Mouse (Mus musculus): ENCODE data around the gene Bet1l. TPM values are rescaled to one million over a fixed set of nuclear protein-coding genes. Genes with fewer than 3 reads are reported as not detected.

Bet1l gene
- polyA plus RNA-seq, 1 experiment: 19.9 TPM

GRCm38 (mm10) chr7:140844905-140845665 lies 12.3 kb downstream of the Bet1l start, which contains the start of gene Scgb1c1:
Gene Scgb1c1, plus strand, starts transcription at chr7:140845547.
- Histone ChIP-seq H3K79me3 (ENCODE audit: low read depth) (no peaks in the 10 kb centered on the region), H3K36me3 (ENCODE audit: control insufficient read depth, insufficient read depth) (no peaks in the 10 kb centered on the region), H3K27me3 (ENCODE audit: control insufficient read depth, insufficient read depth, insufficient read length) (peaks cover 12% of the 10 kb centered on the region), H3K4me3 (ENCODE audit: insufficient read depth, poor library complexity, severe bottlenecking) (no peak within 1 kb of the TSS), H3ac (ENCODE audit: control insufficient read depth, insufficient read length, low read depth) (no peak within 1 kb of the TSS), H3K79me2 (ENCODE audit: control insufficient read depth, insufficient read depth) (no peaks in the 10 kb centered on the region)
- peak; percentile 13 for TF ChIP-seq MYOD1 (IDR thresholded peaks at IDR 0.05; ENCODE audit: control insufficient read depth, insufficient read length, low read depth)
- TF ChIP-seq CEBPB (IDR thresholded peaks at IDR 0.05; ENCODE audit: low read depth): no peak
- TF ChIP-seq CTCF (IDR thresholded peaks at IDR 0.05; ENCODE audit: control insufficient read depth, insufficient read depth, insufficient read length): peak; percentile 87

- TF ChIP-seq MYOG (IDR thresholded peaks at IDR 0.05; ENCODE audit: control insufficient read depth, extremely low read depth, insufficient read length) (no peak), MAX (IDR thresholded peaks at IDR 0.05) (no peak), CTCF (IDR thresholded peaks at IDR 0.05; ENCODE audit: control insufficient read depth, insufficient read depth, insufficient read length) (no peak), USF1 (IDR thresholded peaks at IDR 0.05; ENCODE audit: low read depth) (no peak), FOSL1 (IDR thresholded peaks at IDR 0.05; ENCODE audit: insufficient read depth, low read length, poor library complexity, severe bottlenecking) (no peak), CEBPB (IDR thresholded peaks at IDR 0.05; ENCODE audit: low read depth) (no peak), MYOD1 (IDR thresholded peaks at IDR 0.05; ENCODE audit: control insufficient read depth, insufficient read length, low read depth) (no peak)
- H3K27me3 ChIP-seq (ENCODE audit: control insufficient read depth, insufficient read depth, insufficient read length): peaks cover 12% of the 10 kb centered on the region
- no peaks in the 10 kb centered on the region for H3K79me3 ChIP-seq (ENCODE audit: low read depth)
- no peak overlapping the region for H3ac ChIP-seq (ENCODE audit: control insufficient read depth, insufficient read length, low read depth)
- no peaks in the 10 kb centered on the region for H3K36me3 ChIP-seq (ENCODE audit: control insufficient read depth, insufficient read depth)
- no peak overlapping the region for H3K4me3 ChIP-seq (ENCODE audit: insufficient read depth, poor library complexity, severe bottlenecking)
- H3K79me2 ChIP-seq (ENCODE audit: control insufficient read depth, insufficient read depth): no peaks in the 10 kb centered on the region
These were observed 13.6 kb downstream of the Bet1l start for GRCm38 (mm10) chr7:140843806-140844205.

DNA sequence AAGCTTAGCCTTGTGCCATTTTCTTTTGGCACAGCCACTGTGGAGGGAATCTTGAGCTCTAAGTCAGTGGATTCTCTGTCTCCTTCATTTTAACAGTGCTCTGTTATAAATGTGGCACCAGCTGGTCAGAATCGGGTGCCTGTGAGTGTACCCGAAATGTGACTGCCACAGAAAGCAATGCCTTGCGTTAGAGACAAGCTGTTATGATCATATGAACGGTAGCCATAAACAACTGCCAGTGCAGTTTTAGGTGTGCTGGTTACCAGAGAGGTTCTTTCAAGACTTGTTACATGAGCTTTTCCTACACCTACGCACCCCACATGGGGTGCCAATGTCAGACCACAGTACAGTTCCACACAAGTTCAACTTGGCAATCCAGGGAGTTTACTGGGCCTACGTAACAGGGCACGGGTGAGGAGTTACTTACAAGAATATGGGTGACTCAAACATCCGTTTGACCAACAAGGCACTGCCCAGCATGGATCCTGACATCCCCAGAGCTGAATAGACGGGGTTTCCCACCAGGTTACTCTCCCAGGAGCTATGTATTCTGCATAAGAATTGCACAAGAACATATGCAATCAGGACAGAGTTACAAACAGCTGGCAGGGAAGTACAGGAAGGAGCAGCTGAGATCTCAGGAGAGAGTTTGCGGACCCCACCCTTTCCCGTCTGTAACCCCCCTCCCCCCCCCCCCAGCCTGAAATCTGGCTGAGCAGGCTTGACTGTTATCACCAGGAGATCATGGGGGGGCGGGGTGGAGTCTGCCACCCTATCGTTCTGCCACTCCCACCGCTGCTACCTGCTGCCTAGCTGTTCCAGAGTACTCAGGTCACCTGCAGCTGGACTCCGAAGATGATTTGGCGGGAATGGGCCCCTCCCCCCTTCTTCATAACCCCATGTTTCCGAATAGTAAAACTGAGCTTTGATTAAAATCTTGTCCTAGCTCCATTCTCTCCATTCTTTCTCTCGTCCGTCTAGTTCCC lies 16.3 kb downstream of the Bet1l start:
- Histone ChIP-seq H3K27me3 (ENCODE audit: control insufficient read depth, insufficient read depth, insufficient read length) (peaks cover 7% of the 10 kb centered on the region), H3K36me3 (ENCODE audit: control insufficient read depth, insufficient read depth) (no peaks in the 10 kb centered on the region), H3ac (ENCODE audit: control insufficient read depth, insufficient read length, low read depth) (no peak overlapping the region), H3K4me3 (ENCODE audit: insufficient read depth, poor library complexity, severe bottlenecking) (no peak overlapping the region), H3K79me3 (ENCODE audit: low read depth) (no peaks in the 10 kb centered on the region), H3K79me2 (ENCODE audit: control insufficient read depth, insufficient read depth) (no peaks in the 10 kb centered on the region)
- TF ChIP-seq CEBPB (IDR thresholded peaks at IDR 0.05; ENCODE audit: low read depth) (peak; percentile 1), MYOD1 (IDR thresholded peaks at IDR 0.05; ENCODE audit: control insufficient read depth, insufficient read length, low read depth) (no peak)

- Histone ChIP-seq H3K27me3 (ENCODE audit: control insufficient read depth, insufficient read depth, insufficient read length) (peaks cover 6% of the 10 kb centered on the region), H3K4me3 (ENCODE audit: insufficient read depth, poor library complexity, severe bottlenecking) (no peak overlapping the region), H3K79me2 (ENCODE audit: control insufficient read depth, insufficient read depth) (no peaks in the 10 kb centered on the region), H3ac (ENCODE audit: control insufficient read depth, insufficient read length, low read depth) (no peak overlapping the region), H3K36me3 (ENCODE audit: control insufficient read depth, insufficient read depth) (no peaks in the 10 kb centered on the region), H3K79me3 (ENCODE audit: low read depth) (no peaks in the 10 kb centered on the region)
- no peak for TF ChIP-seq MYOG (IDR thresholded peaks at IDR 0.05; ENCODE audit: control insufficient read depth, extremely low read depth, insufficient read length)
- no peak for TF ChIP-seq CTCF (IDR thresholded peaks at IDR 0.05; ENCODE audit: control insufficient read depth, insufficient read depth, insufficient read length)
- TF ChIP-seq CEBPB (IDR thresholded peaks at IDR 0.05; ENCODE audit: low read depth): no peak
- TF ChIP-seq MYOD1 (IDR thresholded peaks at IDR 0.05; ENCODE audit: control insufficient read depth, insufficient read length, low read depth): no peak
- TF ChIP-seq FOSL1 (IDR thresholded peaks at IDR 0.05; ENCODE audit: insufficient read depth, low read length, poor library complexity, severe bottlenecking): no peak
- TF ChIP-seq USF1 (IDR thresholded peaks at IDR 0.05; ENCODE audit: low read depth): no peak
- no peak for TF ChIP-seq MAX (IDR thresholded peaks at IDR 0.05)
These were observed 17.8 kb downstream of the Bet1l start for GRCm38 (mm10) chr7:140839556-140839955.

- H3K79me2 ChIP-seq (ENCODE audit: control insufficient read depth, insufficient read depth): no peaks in the 10 kb centered on the region
- no peak overlapping the region for H3ac ChIP-seq (ENCODE audit: control insufficient read depth, insufficient read length, low read depth)
- H3K36me3 ChIP-seq (ENCODE audit: control insufficient read depth, insufficient read depth): no peaks in the 10 kb centered on the region
- TF ChIP-seq MYOG (IDR thresholded peaks at IDR 0.05; ENCODE audit: control insufficient read depth, extremely low read depth, insufficient read length) (no peak), FOSL1 (IDR thresholded peaks at IDR 0.05; ENCODE audit: insufficient read depth, low read length, poor library complexity, severe bottlenecking) (no peak), CEBPB (IDR thresholded peaks at IDR 0.05; ENCODE audit: low read depth) (no peak), CTCF (IDR thresholded peaks at IDR 0.05; ENCODE audit: control insufficient read depth, insufficient read depth, insufficient read length) (no peak), USF1 (IDR thresholded peaks at IDR 0.05; ENCODE audit: low read depth) (no peak), MAX (IDR thresholded peaks at IDR 0.05) (no peak), MYOD1 (IDR thresholded peaks at IDR 0.05; ENCODE audit: control insufficient read depth, insufficient read length, low read depth) (no peak)
- no peaks in the 10 kb centered on the region for H3K79me3 ChIP-seq (ENCODE audit: low read depth)
- no peak overlapping the region for H3K4me3 ChIP-seq (ENCODE audit: insufficient read depth, poor library complexity, severe bottlenecking)
- no peaks in the 10 kb centered on the region for H3K27me3 ChIP-seq (ENCODE audit: control insufficient read depth, insufficient read depth, insufficient read length)
These were observed 20.9 kb downstream of the Bet1l start for GRCm38 (mm10) chr7:140836243-140837115.

Data from C2C12 (cell line).